Mouse (Mus musculus) liver, embryonic 15.5 days (tissue): ENCODE results near the gene Sez6l. TPM values are rescaled to one million over a fixed set of nuclear protein-coding genes. Genes with fewer than 3 reads are reported as not detected.
A peak's percentile ranks its signal among the peaks of the same experiment; 100 is the strongest.

Source experiments
- ATAC-seq: fragments of 200-750 bp; cut with Nextera tagmentation; 2 replicates; pipeline ENCODE4 v1.8.0; 2017; ENCODE audit warnings: moderate number of reproducible peaks, mild to moderate bottlenecking, moderate library complexity; ENCODE audit not compliant: insufficient read depth
- H3K27ac ChIP-seq: fragments of 300-500 bp; sonication (generic); replicated peaks from 2 replicates; pipeline ENCODE4 v1.5.1; 2015; ENCODE audit warnings: mild to moderate bottlenecking, inconsistent platforms
- H3K27me3 ChIP-seq: fragments of 300-500 bp; sonication (generic); 2 replicates; pipeline ENCODE4 v1.6.1; 2015; ENCODE audit warnings: mild to moderate bottlenecking, inconsistent platforms
- H3K36me3 ChIP-seq: fragments of 300-500 bp; sonication (generic); replicated peaks from 2 replicates; pipeline ENCODE4 v1.6.1; 2015; ENCODE audit warnings: moderate library complexity, mild to moderate bottlenecking, inconsistent platforms
- H3K4me1 ChIP-seq: fragments of 300-500 bp; sonication (generic); replicated peaks from 2 replicates; pipeline ENCODE4 v1.6.1; 2015; ENCODE audit warnings: inconsistent platforms
- H3K4me2 ChIP-seq: fragments of 300-500 bp; sonication (generic); 2 replicates; pipeline ENCODE4 v1.6.1; 2015; ENCODE audit warnings: moderate library complexity, mild to moderate bottlenecking, inconsistent platforms
- H3K4me3 ChIP-seq: fragments of 300-500 bp; sonication (generic); replicated peaks from 2 replicates; pipeline ENCODE4 v1.5.1; 2015; ENCODE audit warnings: mild to moderate bottlenecking, inconsistent platforms
- H3K9ac ChIP-seq: fragments of 300-500 bp; sonication (generic); 2 replicates; pipeline ENCODE4 v1.6.1; 2015; ENCODE audit warnings: moderate library complexity, mild to moderate bottlenecking, inconsistent platforms
- H3K9me3 ChIP-seq: fragments of 300-500 bp; sonication (generic); replicated peaks from 2 replicates; pipeline ENCODE4 v1.6.1; 2016; ENCODE audit warnings: inconsistent platforms
- WGBS: fragments of 180-500 bp; shearing (Covaris S2); methylation state at CpG from one replicate; pipeline ENCODE4 v1.1.7; 2015; ENCODE audit warnings: mixed read lengths; ENCODE audit not compliant: insufficient replicate concordance; 5-methylcytosine and 5-hydroxymethylcytosine counted together
- polyA plus RNA-seq: library from polyadenylated mRNA; unstranded; fragments of >200 nt; fragmentation: Nextera tagmentation; extraction: Ambion mirVana; gene quantifications from 2 replicates; pipeline ENCODE4 v1.2.1, GENCODE M21; 2015

The Sez6l gene
- polyA plus RNA-seq, 1 experiment from 2014 or later = 0.07 TPM

DNA sequence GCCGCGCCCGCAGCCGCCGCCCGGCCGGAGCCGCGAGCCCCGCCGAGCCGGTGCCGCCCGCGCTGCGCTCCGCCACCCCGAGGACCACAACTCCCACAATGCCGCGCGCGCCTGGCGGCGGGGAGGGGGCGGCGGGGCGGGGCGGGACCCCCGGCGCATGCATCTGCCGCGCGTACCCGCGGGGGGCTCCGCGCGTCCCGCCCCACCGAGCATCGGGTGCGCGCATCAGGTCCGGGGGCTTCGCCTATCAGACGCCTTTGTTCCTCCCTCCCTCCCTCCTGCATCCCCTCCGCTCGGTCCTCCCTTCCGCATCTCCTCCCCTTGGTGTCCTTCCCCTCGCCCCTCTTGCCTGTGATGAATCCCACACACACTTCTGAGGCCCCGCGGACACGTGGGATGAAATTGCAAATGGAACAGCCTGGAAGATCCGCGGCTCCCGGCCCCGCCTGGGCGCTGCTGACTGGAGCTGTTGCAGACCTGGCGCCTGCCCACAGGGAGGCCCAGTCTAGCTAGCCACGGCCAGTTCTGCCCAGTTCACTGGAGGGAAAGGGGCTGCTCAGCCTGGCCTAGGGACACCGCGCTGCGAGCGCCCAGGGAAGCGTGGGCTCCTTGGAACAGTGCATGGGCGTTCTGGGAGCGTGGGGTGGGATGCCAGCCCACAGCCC lies 182.1 kb downstream of the Sez6l start, which contains the start of gene Asphd2:
Gene Asphd2 (minus strand): TSS at position 88 of the 665 bp plus-strand sequence.
- H3K9ac ChIP-seq = no peak within 1 kb of the TSS
- no peaks in the 10 kb centered on the region for H3K36me3 ChIP-seq
- 4% methylated on average over 63 of the region's 67 CpGs for WGBS
- peak within 1 kb of the TSS; percentile 58 for H3K4me2 ChIP-seq
- H3K4me1 ChIP-seq = peaks cover 5% of the 10 kb centered on the region; the same call in 1 of the 2 replicates
- ATAC-seq = 0 out of 2 replicates have a peak, but pooled peaks have one; percentile 9
- H3K27ac ChIP-seq = no peak within 1 kb of the TSS
- H3K4me3 ChIP-seq = peak within 1 kb of the TSS; percentile 41
- H3K27me3 ChIP-seq = peaks cover 73% of the 10 kb centered on the region
- no peaks in the 10 kb centered on the region for H3K9me3 ChIP-seq

DNA sequence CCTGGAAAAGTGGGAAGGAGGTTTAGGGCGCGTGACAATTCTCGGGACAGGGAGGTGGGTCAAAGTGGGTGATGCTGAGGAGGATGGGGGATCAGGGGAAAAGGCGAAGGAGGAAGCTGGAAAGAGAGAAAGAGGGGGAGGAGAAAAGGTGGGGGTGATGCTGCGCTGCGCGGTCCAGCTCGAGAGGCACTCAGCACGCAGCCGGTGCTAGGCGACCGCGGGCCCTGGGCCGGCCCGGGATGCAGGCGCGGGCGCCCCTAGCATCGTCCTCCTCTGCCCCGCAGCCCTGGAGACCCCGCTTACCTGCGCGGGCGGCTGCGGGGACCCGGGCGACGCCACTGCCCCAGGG lies 182.6 kb downstream of the Sez6l start:
- Histone ChIP-seq H3K27ac (no peak overlapping the region), H3K4me3 (peak overlapping the region; percentile 41), H3K9me3 (no peaks in the 10 kb centered on the region), H3K4me2 (peak overlapping the region; percentile 58), H3K27me3 (peaks cover 68% of the 10 kb centered on the region), H3K36me3 (no peaks in the 10 kb centered on the region), H3K4me1 (peaks cover 5% of the 10 kb centered on the region; the same call in 1 of the 2 replicates), H3K9ac (no peak overlapping the region)
- 2% methylated on average over 24 of the region's 28 CpGs for WGBS
- no peak for ATAC-seq

DNA sequence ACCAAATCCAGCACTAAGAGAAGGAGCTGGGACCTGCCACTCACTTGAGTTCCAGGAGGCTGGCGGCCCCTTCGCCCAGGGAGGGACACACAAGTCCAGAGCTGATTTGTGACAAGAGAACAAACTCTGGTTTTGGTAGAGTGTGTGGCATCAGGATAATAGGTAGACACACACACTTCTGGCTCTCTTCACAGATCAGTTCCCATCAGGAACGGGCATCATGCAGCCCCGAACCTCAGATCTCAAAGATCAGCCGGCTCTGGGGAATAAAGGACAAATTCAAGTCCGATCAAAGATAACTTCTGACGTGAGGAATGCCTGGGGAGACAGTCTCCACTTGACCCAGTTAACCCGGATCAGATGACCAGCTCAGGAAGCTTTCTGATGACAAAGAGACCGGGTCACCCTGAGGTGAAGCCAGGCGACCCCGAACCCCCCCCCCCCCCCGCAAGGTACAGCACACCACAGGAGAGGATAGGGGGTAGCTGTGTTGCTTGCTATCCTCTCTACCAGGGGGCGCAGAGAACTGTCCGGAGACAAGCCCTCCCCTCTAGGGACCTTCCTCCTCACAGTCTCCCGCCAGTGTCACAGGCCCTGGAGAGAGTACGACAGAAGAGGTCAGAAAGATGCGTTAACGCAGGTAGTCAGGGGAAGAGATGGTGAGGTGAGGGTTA lies 183.1 kb downstream of the Sez6l start:
- WGBS = 14% methylated on average over 18 of the region's 18 CpGs
- Histone ChIP-seq H3K27me3 (peaks cover 65% of the 10 kb centered on the region), H3K4me3 (no peak overlapping the region), H3K36me3 (no peaks in the 10 kb centered on the region), H3K4me2 (no peak overlapping the region), H3K9ac (no peak overlapping the region), H3K9me3 (no peaks in the 10 kb centered on the region), H3K4me1 (peaks cover 5% of the 10 kb centered on the region; the same call in 1 of the 2 replicates), H3K27ac (no peak overlapping the region)
- ATAC-seq = no peak

DNA sequence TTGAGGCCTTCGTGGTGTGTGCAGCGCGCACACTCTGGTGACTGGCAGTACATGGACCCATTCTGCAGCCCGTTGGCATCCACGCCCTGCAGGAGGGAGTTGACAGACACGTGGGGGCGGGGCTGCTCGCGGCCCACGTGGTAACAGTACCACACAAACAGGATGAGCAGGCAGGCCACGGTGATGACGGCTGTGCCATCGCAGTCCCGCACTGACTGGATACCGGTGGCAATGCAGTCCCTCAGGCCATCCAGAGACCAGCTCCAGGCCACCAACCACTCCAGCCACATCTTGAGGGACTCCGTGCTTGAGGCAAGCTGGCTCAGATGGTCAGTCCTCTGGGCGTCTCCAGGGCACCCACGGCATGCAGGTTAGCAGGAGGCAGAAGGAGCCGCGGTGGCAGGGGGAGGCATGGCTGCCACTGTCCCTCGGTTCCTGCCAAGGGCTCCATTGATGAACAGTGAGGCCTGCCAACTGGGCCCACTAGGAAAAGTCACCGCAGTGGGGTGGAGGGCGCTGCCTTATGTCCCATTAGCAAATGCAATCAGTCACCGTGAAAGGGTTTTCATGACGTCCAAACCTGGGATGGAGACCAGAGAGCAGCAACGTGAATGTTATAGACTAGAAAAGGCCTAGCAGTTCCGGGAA lies 185.2 kb downstream of the Sez6l start:
- ATAC-seq = no peak
- H3K36me3 ChIP-seq = no peaks in the 10 kb centered on the region
- H3K9me3 ChIP-seq = no peaks in the 10 kb centered on the region
- H3K4me3 ChIP-seq = no peak overlapping the region
- H3K27me3 ChIP-seq = peaks cover 65% of the 10 kb centered on the region
- peaks cover 5% of the 10 kb centered on the region; the same call in 1 of the 2 replicates for H3K4me1 ChIP-seq
- no peak overlapping the region for H3K4me2 ChIP-seq
- no peak overlapping the region for H3K9ac ChIP-seq
- H3K27ac ChIP-seq = no peak overlapping the region
- 54% methylated on average over 27 of the region's 27 CpGs for WGBS

DNA sequence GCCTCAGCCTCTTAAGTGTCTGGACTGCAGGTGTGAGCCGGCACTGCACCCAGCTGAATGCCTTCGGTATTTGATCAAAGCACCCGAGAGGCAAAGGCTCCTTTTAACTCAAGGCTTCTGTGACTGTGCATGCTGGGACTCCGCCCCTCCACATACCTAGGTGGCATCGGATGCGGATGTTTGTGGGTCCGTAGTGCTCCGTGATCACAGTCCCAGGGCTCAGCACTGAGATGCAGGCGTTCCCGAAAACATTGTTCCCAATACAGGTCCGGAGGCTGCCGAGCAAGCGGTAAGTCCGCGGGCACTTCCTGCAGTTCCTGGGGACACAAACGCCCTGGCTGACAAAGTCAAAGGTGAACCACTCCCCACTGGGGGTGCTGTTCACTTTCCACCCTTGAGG lies 186.0 kb downstream of the Sez6l start:
- Histone ChIP-seq H3K4me1 (peaks cover 10% of the 10 kb centered on the region), H3K27me3 (peaks cover 58% of the 10 kb centered on the region), H3K4me3 (no peak overlapping the region), H3K9me3 (no peaks in the 10 kb centered on the region), H3K4me2 (no peak overlapping the region), H3K9ac (no peak overlapping the region), H3K36me3 (no peaks in the 10 kb centered on the region), H3K27ac (no peak overlapping the region)
- WGBS = 52% methylated on average over 16 of the region's 16 CpGs
- ATAC-seq = no peak

DNA sequence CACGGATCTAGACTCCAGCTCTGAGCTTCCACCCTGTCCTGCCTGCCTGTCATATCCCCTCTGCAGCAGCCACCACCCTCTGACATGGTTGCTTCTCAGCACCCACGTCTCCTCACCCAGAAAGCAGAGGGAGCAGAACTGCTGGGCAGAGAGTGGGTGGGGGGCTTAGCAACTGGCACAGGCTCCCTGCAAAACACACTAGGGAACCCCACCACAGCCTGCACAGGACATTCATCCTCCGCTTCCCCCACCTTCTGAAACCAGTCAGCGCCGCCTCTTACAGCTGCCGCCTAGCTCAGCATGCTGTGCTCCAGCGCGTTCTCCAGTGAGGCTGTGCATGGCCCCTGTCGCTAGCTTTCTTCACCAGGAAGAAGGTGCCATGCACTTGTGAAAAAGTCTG lies 187.6 kb downstream of the Sez6l start:
- peaks cover 41% of the 10 kb centered on the region for H3K27me3 ChIP-seq
- no peak overlapping the region for H3K4me2 ChIP-seq
- H3K4me1 ChIP-seq = peaks cover 17% of the 10 kb centered on the region
- no peak overlapping the region for H3K9ac ChIP-seq
- H3K9me3 ChIP-seq = no peaks in the 10 kb centered on the region
- H3K27ac ChIP-seq = no peak overlapping the region
- no peak for ATAC-seq
- H3K36me3 ChIP-seq = no peaks in the 10 kb centered on the region
- no peak overlapping the region for H3K4me3 ChIP-seq
- 55% methylated on average over 9 of the region's 9 CpGs for WGBS

DNA sequence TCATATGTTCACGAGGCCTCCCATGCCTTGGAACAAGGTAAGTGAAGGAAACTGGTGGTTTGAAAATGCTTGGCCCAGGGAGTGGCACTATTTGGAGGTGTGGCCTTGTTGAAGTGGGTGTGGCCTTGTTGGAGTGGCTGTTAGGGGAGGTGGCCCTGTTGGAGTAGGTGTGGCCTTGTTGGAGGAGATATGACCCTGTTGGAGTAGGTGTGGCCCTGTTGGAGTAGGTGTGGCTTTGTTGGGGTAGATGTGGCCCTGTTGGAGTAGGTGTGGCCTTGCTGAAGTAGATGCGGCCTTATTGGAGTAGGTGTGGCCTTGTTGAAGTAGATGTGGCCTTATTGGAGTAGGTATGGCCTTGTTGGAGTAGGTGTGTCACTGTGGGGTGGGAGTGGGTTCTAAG lies 191.0 kb downstream of the Sez6l start:
- Histone ChIP-seq H3K27ac (no peak overlapping the region), H3K9me3 (no peaks in the 10 kb centered on the region), H3K36me3 (no peaks in the 10 kb centered on the region), H3K4me2 (no peak overlapping the region), H3K27me3 (peaks cover 8% of the 10 kb centered on the region), H3K9ac (no peak overlapping the region), H3K4me1 (peaks cover 17% of the 10 kb centered on the region), H3K4me3 (no peak overlapping the region)
- ATAC-seq = peak; percentile 82
- WGBS = 41% methylated on average over 2 of the region's 2 CpGs

DNA sequence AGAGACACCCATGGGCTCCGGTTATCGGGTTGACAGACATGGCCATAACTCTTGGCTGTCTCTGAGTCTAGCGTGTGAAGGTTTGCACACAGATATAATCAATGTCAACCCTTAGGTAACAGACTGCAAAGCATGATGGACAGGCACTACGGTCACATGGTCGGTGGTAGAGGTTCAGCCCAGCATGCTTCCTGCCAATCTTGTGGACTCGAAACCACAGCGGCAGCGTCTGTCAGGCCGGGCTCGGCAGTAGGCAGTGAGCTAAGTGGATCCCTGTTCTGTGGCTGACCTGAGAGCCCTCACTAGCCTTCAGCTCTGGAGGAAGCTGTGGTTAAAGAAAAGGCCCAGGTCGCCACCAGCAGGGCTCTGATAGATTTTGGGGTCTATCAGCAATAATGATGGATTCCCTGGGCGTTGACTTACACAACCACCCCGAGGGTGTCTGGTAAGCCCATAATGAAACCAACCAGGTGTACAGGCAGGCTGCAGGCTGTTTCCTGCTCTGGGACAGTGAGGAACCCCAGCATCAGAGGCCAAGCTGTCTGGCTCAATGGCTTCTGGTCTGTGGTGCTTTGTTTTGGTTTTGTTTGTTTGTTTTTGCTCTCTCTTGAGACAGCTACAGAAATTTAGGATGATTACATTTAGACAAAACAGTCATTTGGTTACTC lies 192.0 kb downstream of the Sez6l start:
- ATAC-seq = no peak
- WGBS = 17% methylated on average over 13 of the region's 13 CpGs
- no peak overlapping the region for H3K9ac ChIP-seq
- peaks cover 17% of the 10 kb centered on the region for H3K4me1 ChIP-seq
- no peaks in the 10 kb centered on the region for H3K36me3 ChIP-seq
- H3K27ac ChIP-seq = no peak overlapping the region
- H3K4me3 ChIP-seq = no peak overlapping the region
- no peaks in the 10 kb centered on the region for H3K9me3 ChIP-seq
- H3K27me3 ChIP-seq = peaks cover under 1% of the 10 kb centered on the region; the same call in 1 of the 2 replicates
- no peak overlapping the region for H3K4me2 ChIP-seq

DNA sequence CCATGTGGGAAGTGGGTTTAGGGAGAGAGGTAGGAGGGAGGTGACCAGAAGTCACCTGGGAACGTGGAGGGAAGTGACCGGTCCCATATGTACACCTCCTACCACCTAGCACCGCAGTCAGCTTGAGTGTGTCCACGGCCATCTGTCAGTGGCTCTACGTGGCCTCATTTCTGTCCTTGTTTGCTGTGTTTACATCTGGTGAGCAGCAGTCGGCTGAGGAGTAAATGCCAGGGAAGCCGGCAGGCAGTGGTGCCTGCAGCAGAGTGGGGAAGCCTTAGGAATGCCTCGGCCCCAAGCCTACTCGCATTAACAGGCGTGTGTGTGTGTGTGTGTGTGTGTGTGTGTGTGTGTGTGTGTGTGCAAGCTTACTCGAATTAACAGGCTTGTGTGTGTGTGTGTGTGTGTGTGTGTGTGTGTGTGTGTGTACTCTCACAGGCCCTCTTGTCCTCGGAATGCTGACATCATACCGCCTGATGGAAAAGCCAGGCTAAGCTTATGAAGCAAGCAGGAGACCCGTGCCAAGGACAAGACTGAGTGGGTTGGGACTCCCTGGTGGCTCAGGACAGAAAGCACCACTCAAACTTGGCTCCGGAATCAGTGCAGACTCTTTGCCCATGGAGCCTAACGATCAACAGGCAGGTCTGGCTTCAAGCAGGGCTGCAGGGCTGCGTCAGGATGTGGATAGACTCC lies 194.2 kb downstream of the Sez6l start:
- Histone ChIP-seq H3K9me3 (no peaks in the 10 kb centered on the region), H3K9ac (no peak overlapping the region), H3K27me3 (no peaks in the 10 kb centered on the region), H3K4me2 (no peak overlapping the region), H3K27ac (no peak overlapping the region), H3K36me3 (0 out of 2 replicates have a peak, but pooled peaks cover 9% of the 10 kb centered on the region), H3K4me1 (peaks cover 17% of the 10 kb centered on the region), H3K4me3 (no peak overlapping the region)
- ATAC-seq = no peak
- 62% methylated on average over 17 of the region's 17 CpGs for WGBS

DNA sequence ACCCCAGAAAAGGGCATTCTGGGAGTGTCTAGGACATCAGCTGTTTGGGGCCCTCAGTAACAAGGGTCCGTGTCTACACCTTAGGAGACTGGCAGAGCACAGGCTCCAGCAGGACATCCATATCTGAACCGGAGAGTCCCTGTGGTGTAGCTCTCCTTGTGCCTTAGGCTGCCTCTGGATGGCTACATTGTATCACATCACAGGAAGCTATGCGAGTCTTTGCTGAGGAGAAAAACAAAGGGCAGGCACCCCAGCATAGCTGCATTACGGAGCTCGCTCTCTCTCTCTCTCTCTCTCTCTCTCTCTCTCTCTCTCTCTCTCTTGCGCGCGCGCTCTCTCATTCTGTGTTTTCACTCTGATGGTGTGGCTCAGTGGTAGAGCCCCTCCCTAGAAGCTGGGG lies 194.9 kb downstream of the Sez6l start:
- no peaks in the 10 kb centered on the region for H3K27me3 ChIP-seq
- H3K4me1 ChIP-seq = peaks cover 17% of the 10 kb centered on the region
- H3K9ac ChIP-seq = no peak overlapping the region
- ATAC-seq = no peak
- 0 out of 2 replicates have a peak, but pooled peaks cover 9% of the 10 kb centered on the region for H3K36me3 ChIP-seq
- H3K4me3 ChIP-seq = no peak overlapping the region
- H3K4me2 ChIP-seq = no peak overlapping the region
- WGBS = 71% methylated on average over 9 of the region's 9 CpGs
- H3K9me3 ChIP-seq = no peaks in the 10 kb centered on the region
- H3K27ac ChIP-seq = no peak overlapping the region
